Mouse (Mus musculus): ENCODE measurements around the gene Syt12.
"Not testable (repeated sequence)": the region's sequence is repeated elsewhere in the genome, so short reads cannot be mapped to it uniquely, and the experiment has no call there.

Syt12 gene

GRCm38 (mm10) chr19:4491080-4491695, 13.9 kb upstream of the Syt12 start:
- no peak for DNase-seq (ENCODE audit: low spot score)

- no peak for DNase-seq (ENCODE audit: low spot score)
Measured at GRCm38 (mm10) chr19:4487877-4488276, 10.6 kb upstream of the Syt12 start.

GRCm38 (mm10) chr19:4485006-4485405, 7.8 kb upstream of the Syt12 start:
- no peak for DNase-seq (ENCODE audit: low spot score)

GRCm38 (mm10) chr19:4482111-4482859, 5.0 kb upstream of the Syt12 start:
- DNase-seq (ENCODE audit: low spot score) = no peak

- DNase-seq (ENCODE audit: low spot score) = no peak
Measured at GRCm38 (mm10) chr19:4481326-4481725, 4.1 kb upstream of the Syt12 start.

- DNase-seq (ENCODE audit: low spot score) = no peak
Measured at GRCm38 (mm10) chr19:4480041-4480440, 2.8 kb upstream of the Syt12 start.

- DNase-seq (ENCODE audit: low spot score) = peak; percentile 35
Measured at GRCm38 (mm10) chr19:4478190-4478516, 906 bp upstream of the Syt12 start.

GRCm38 (mm10) chr19:4476601-4477257, 518 bp downstream of the Syt12 start:
- peak; percentile 48 for DNase-seq (ENCODE audit: low spot score)

- no peak for DNase-seq (ENCODE audit: low spot score)
Measured at GRCm38 (mm10) chr19:4475224-4475925, 1.9 kb downstream of the Syt12 start.

- no peak for DNase-seq (ENCODE audit: low spot score)
Measured at GRCm38 (mm10) chr19:4474739-4475138, 2.5 kb downstream of the Syt12 start.

- DNase-seq (ENCODE audit: low spot score) = no peak
Measured at GRCm38 (mm10) chr19:4473549-4473948, 3.7 kb downstream of the Syt12 start.

GRCm38 (mm10) chr19:4468363-4468762, 8.9 kb downstream of the Syt12 start:
- DNase-seq (ENCODE audit: low spot score) = peak; percentile 40

GRCm38 (mm10) chr19:4464666-4465065, 12.6 kb downstream of the Syt12 start:
- DNase-seq (ENCODE audit: low spot score) = no peak

GRCm38 (mm10) chr19:4461981-4462380, 15.3 kb downstream of the Syt12 start:
- DNase-seq (ENCODE audit: low spot score) = no peak

GRCm38 (mm10) chr19:4456227-4456626, 21.0 kb downstream of the Syt12 start:
- DNase-seq (ENCODE audit: low spot score) = peak; percentile 81

- no peak for DNase-seq (ENCODE audit: low spot score)
Measured at GRCm38 (mm10) chr19:4455071-4455800, 22.0 kb downstream of the Syt12 start.

GRCm38 (mm10) chr19:4454040-4454439, 23.2 kb downstream of the Syt12 start:
- not testable (repeated sequence) for DNase-seq (ENCODE audit: low spot score)

- DNase-seq (ENCODE audit: low spot score) = no peak
Measured at GRCm38 (mm10) chr19:4452525-4452924, 24.7 kb downstream of the Syt12 start.

GRCm38 (mm10) chr19:4451965-4452364, 25.3 kb downstream of the Syt12 start:
- DNase-seq (ENCODE audit: low spot score) = no peak

- no peak for DNase-seq (ENCODE audit: low spot score)
Measured at GRCm38 (mm10) chr19:4451098-4451497, 26.1 kb downstream of the Syt12 start.

GRCm38 (mm10) chr19:4450666-4451065, 26.6 kb downstream of the Syt12 start:
- no peak for DNase-seq (ENCODE audit: low spot score)

GRCm38 (mm10) chr19:4449230-4449629, 28.0 kb downstream of the Syt12 start:
- no peak for DNase-seq (ENCODE audit: low spot score)

All from retina, embryonic 14.5 days (tissue).